Mouse (Mus musculus) retina, adult 2 months (tissue): ENCODE measurements around the gene Fam71b.

ENCODE experiments used
- DNase-seq: peaks from one replicate; pipeline ENCODE4 v3.0.0-alpha.2; 2012; ENCODE audit warnings: low read depth, low spot score

Gene Fam71b

GRCm38 (mm10) chr11:46430123-46430522 lies 33.8 kb downstream of the Fam71b start:
- DNase-seq = no peak

- DNase-seq = peak; percentile 52
Observed at GRCm38 (mm10) chr11:46431129-46431528, 34.8 kb downstream of the Fam71b start.

- DNase-seq = no peak
Observed at GRCm38 (mm10) chr11:46435363-46435762, 39.0 kb downstream of the Fam71b start.

- DNase-seq = peak; percentile 90
Observed at GRCm38 (mm10) chr11:46436760-46437458, 40.5 kb downstream of the Fam71b start, which contains the start of gene Med7. Gene Med7, plus strand, starts transcription at chr11:46436925.

GRCm38 (mm10) chr11:46437459-46438000 lies 41.2 kb downstream of the Fam71b start:
- DNase-seq = no peak

- no peak for DNase-seq
Observed at GRCm38 (mm10) chr11:46439005-46439543, 42.7 kb downstream of the Fam71b start.

- no peak for DNase-seq
Observed at GRCm38 (mm10) chr11:46441774-46442173, 45.4 kb downstream of the Fam71b start.

GRCm38 (mm10) chr11:46443152-46443551 lies 46.8 kb downstream of the Fam71b start:
- no peak for DNase-seq

GRCm38 (mm10) chr11:46443979-46444378 lies 47.6 kb downstream of the Fam71b start:
- DNase-seq = no peak

- no peak for DNase-seq
Observed at GRCm38 (mm10) chr11:46446150-46446549, 49.8 kb downstream of the Fam71b start.

GRCm38 (mm10) chr11:46447644-46448484 lies 51.5 kb downstream of the Fam71b start:
- no peak for DNase-seq

- DNase-seq = no peak
Observed at GRCm38 (mm10) chr11:46449461-46450080, 53.2 kb downstream of the Fam71b start.

- no peak for DNase-seq
Observed at GRCm38 (mm10) chr11:46454453-46455045, 58.2 kb downstream of the Fam71b start, which contains the start of gene Havcr2. Gene Havcr2, plus strand, starts transcription at chr11:46454935.
